Mouse (Mus musculus) liver, adult 2 months (tissue): Measurements from ENCODE around the gene Srgap3. TPM values are rescaled to one million over a fixed set of nuclear protein-coding genes. Genes with fewer than 3 reads are reported as not detected.

Experiments used
- DNase-seq: peaks from one replicate; pipeline ENCODE4 v3.0.0-alpha.2; 2011; ENCODE audit warnings: low read depth, low spot score; ENCODE audit errors: extremely low read depth
- H3K27ac ChIP-seq: fragments of 200-500 bp; replicated peaks from 2 replicates; pipeline ENCODE4 v1.5.1; 2012; ENCODE audit warnings: low read depth, mild to moderate bottlenecking, control low read depth, inconsistent platforms, low read length; ENCODE audit not compliant: insufficient read depth
- H3K27me3 ChIP-seq: fragments of 200-500 bp; 2 replicates; pipeline ENCODE4 v1.6.1; 2012; ENCODE audit warnings: mild to moderate bottlenecking, moderate library complexity, low read length, inconsistent platforms; ENCODE audit not compliant: control insufficient read depth, insufficient read depth
- H3K36me3 ChIP-seq: fragments of 200-500 bp; 2 replicates; pipeline ENCODE4 v1.6.1; 2012; ENCODE audit warnings: low read length, inconsistent platforms; ENCODE audit not compliant: control insufficient read depth, insufficient read depth
- H3K4me1 ChIP-seq: fragments of 200-500 bp; 2 replicates; pipeline ENCODE4 v1.6.1; 2011; ENCODE audit warnings: low read length; ENCODE audit not compliant: control insufficient read depth, insufficient read depth
- H3K4me3 ChIP-seq: fragments of 200-500 bp; 2 replicates; pipeline ENCODE4 v1.5.1; 2011; ENCODE audit warnings: low read depth, mild to moderate bottlenecking, control low read depth, low read length, moderate library complexity; ENCODE audit not compliant: insufficient read depth
- H3K79me2 ChIP-seq: fragments of 200-500 bp; 2 replicates; pipeline ENCODE4 v1.6.1; 2012; ENCODE audit warnings: inconsistent platforms, mild to moderate bottlenecking, low read length, moderate library complexity; ENCODE audit not compliant: control insufficient read depth, insufficient read depth
- H3K9ac ChIP-seq: fragments of 200-500 bp; 2 replicates; pipeline ENCODE4 v1.6.1; 2012; ENCODE audit warnings: low read depth, mild to moderate bottlenecking, control low read depth, inconsistent platforms, low read length
- CTCF ChIP-seq: fragments of 200-500 bp; IDR thresholded peaks from 2 replicates; pipeline ENCODE4 v1.5.1; 2011; ENCODE audit warnings: low read depth, low read length, control low read depth
- POLR2A ChIP-seq: fragments of 200-500 bp; IDR thresholded peaks from 2 replicates; pipeline ENCODE4 v1.6.1; 2011; ENCODE audit warnings: low read length, control low read depth; ENCODE audit not compliant: insufficient read depth; ENCODE audit errors: extremely low read depth
- WGBS: fragments of 180-500 bp; shearing (Covaris S2); methylation state at CpG from one replicate; pipeline ENCODE4 v1.1.7; 2018; 5-methylcytosine and 5-hydroxymethylcytosine counted together
- polyA plus RNA-seq: library from polyadenylated mRNA; depleted of rRNA; stranded (reverse); fragments of >200 nt; gene quantifications from 2 replicates; pipeline ENCODE4 v1.2.3, GENCODE M21; 2012
- total RNA-seq: library from RNA; depleted of rRNA; stranded (reverse); fragments of >200 nt; gene quantifications from 2 replicates; pipeline ENCODE4 v1.2.3, GENCODE M21; 2014

Srgap3 gene
- total and polyA plus RNA-seq, 2 experiments, result 0.69 to 0.83 TPM

- Histone ChIP-seq H3K36me3 (no peaks in the 10 kb centered on the region), H3K79me2 (no peaks in the 10 kb centered on the region), H3K4me3 (no peak overlapping the region), H3K4me1 (no peaks in the 10 kb centered on the region), H3K27me3 (no peaks in the 10 kb centered on the region), H3K9ac (no peak overlapping the region), H3K27ac (no peak overlapping the region)
- no peak for DNase-seq
- TF ChIP-seq POLR2A, result no peak
- no peak for TF ChIP-seq CTCF
- WGBS, result 85% methylated on average over 5 of the region's 5 CpGs
Observed at GRCm38 (mm10) chr6:112798378-112798777, 148.7 kb downstream of the Srgap3 start.

GRCm38 (mm10) chr6:112796607-112797006, 150.5 kb downstream of the Srgap3 start:
- TF ChIP-seq POLR2A (no peak), CTCF (no peak)
- H3K27ac ChIP-seq, result no peak overlapping the region
- no peak for DNase-seq
- no peak overlapping the region for H3K9ac ChIP-seq
- no peaks in the 10 kb centered on the region for H3K27me3 ChIP-seq
- H3K4me3 ChIP-seq, result no peak overlapping the region
- no peaks in the 10 kb centered on the region for H3K36me3 ChIP-seq
- 84% methylated on average over 2 of the region's 2 CpGs for WGBS
- H3K4me1 ChIP-seq, result no peaks in the 10 kb centered on the region
- no peaks in the 10 kb centered on the region for H3K79me2 ChIP-seq

GRCm38 (mm10) chr6:112793887-112794286, 153.2 kb downstream of the Srgap3 start:
- WGBS, result 90% methylated on average over 5 of the region's 5 CpGs
- Histone ChIP-seq H3K9ac (no peak overlapping the region), H3K79me2 (no peaks in the 10 kb centered on the region), H3K36me3 (no peaks in the 10 kb centered on the region), H3K27ac (no peak overlapping the region), H3K4me1 (no peaks in the 10 kb centered on the region), H3K4me3 (no peak overlapping the region), H3K27me3 (no peaks in the 10 kb centered on the region)
- TF ChIP-seq POLR2A (no peak), CTCF (no peak)
- DNase-seq, result no peak

DNA sequence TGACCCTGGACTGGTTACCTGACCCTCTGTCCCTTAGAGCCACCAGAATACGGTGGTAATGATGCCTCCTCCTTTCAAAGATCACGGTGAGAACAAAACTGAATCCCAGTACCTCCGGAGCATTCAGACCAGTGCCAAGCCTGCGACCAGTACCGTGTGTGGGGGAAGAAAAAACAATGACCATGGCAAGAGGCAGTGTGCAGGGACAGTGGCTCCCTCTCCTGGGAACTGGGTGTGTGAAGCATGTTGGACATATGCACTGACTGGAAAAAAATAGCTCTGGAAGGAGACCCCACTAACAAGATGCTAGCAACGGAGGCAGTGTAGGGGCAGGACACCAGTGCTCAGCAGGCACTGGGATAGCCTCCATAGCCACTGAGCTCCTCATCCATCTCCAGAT, 157.2 kb downstream of the Srgap3 start:
- WGBS, result 80% methylated on average over 6 of the region's 6 CpGs
- Histone ChIP-seq H3K36me3 (no peaks in the 10 kb centered on the region), H3K4me1 (no peaks in the 10 kb centered on the region), H3K27me3 (no peaks in the 10 kb centered on the region), H3K27ac (no peak overlapping the region), H3K79me2 (no peaks in the 10 kb centered on the region), H3K9ac (no peak overlapping the region), H3K4me3 (no peak overlapping the region)
- no peak for TF ChIP-seq CTCF
- no peak for TF ChIP-seq POLR2A
- DNase-seq, result no peak

DNA sequence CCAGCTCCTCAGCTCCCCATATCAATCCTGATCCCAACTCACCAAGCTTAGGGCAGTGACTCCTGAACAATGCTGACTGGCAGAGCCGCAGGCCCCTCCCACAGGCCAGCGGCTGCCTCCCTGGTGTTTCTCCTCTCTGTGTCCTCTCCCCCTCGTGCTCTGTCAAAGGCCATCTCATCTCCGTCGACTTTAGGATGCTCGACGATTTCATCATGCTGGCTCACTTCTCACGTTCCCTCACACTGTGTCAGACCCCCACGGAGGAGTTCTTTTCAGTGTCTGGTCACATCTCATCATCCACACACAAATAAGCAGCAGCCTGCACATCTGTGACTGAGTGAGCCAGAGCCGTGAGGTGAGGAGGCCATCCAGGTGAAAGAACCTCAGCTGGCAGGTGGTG, 158.4 kb downstream of the Srgap3 start:
- no peak for TF ChIP-seq POLR2A
- no peak for TF ChIP-seq CTCF
- Histone ChIP-seq H3K79me2 (no peaks in the 10 kb centered on the region), H3K4me1 (no peaks in the 10 kb centered on the region), H3K27me3 (no peaks in the 10 kb centered on the region), H3K36me3 (no peaks in the 10 kb centered on the region), H3K4me3 (no peak overlapping the region), H3K27ac (no peak overlapping the region), H3K9ac (no peak overlapping the region)
- DNase-seq, result no peak
- 41% methylated on average over 10 of the region's 10 CpGs for WGBS

- Histone ChIP-seq H3K27ac (no peak overlapping the region), H3K27me3 (no peaks in the 10 kb centered on the region), H3K4me3 (no peak overlapping the region), H3K4me1 (no peaks in the 10 kb centered on the region), H3K9ac (no peak overlapping the region), H3K79me2 (no peaks in the 10 kb centered on the region), H3K36me3 (no peaks in the 10 kb centered on the region)
- 66% methylated on average over 1 of the region's 1 CpGs for WGBS
- TF ChIP-seq POLR2A (no peak), CTCF (no peak)
- DNase-seq, result no peak
Observed at GRCm38 (mm10) chr6:112788174-112788573, 158.9 kb downstream of the Srgap3 start.
